Mouse (Mus musculus) CD4-positive, CD25-positive, alpha-beta regulatory T cell, adult 4 months (primary cell): Measurements from ENCODE around the gene Rbm34. TPM values are rescaled to one million over a fixed set of nuclear protein-coding genes. Genes with fewer than 3 reads are reported as not detected.
"Not testable (repeated sequence)": the region's sequence is repeated elsewhere in the genome, so short reads cannot be mapped to it uniquely, and the experiment has no call there.

Experiments used
- ATAC-seq: one replicate; pipeline ENCODE4 v1.8.0; 2017
- polyA plus RNA-seq, 2 experiments: library from polyadenylated mRNA; unstranded; fragments of 100-300 nt; shearing (Covaris generic); gene quantifications; one replicate each; pipeline ENCODE4 v1.2.1; 2017

The Rbm34 gene
- polyA plus RNA-seq, 2 experiments from 2014 or later: 12.7 to 20.8 TPM

GRCm38 (mm10) chr8:126918356-126918755 is 52.5 kb downstream of the Rbm34 start:
- ATAC-seq: no peak

- no peak for ATAC-seq
Measured at GRCm38 (mm10) chr8:126917179-126917905, 53.5 kb downstream of the Rbm34 start.

GRCm38 (mm10) chr8:126916611-126917010 is 54.3 kb downstream of the Rbm34 start:
- no peak for ATAC-seq

- no peak for ATAC-seq
Measured at GRCm38 (mm10) chr8:126914609-126915375, 56.1 kb downstream of the Rbm34 start.

- ATAC-seq: not testable (repeated sequence)
Measured at GRCm38 (mm10) chr8:126914107-126914490, 56.8 kb downstream of the Rbm34 start.

- no peak for ATAC-seq
Measured at GRCm38 (mm10) chr8:126913241-126914106, 57.4 kb downstream of the Rbm34 start.

- ATAC-seq: no peak
Measured at GRCm38 (mm10) chr8:126909371-126909802, 61.5 kb downstream of the Rbm34 start.

- ATAC-seq: no peak
Measured at GRCm38 (mm10) chr8:126908805-126909204, 62.1 kb downstream of the Rbm34 start.

- ATAC-seq: no peak
Measured at GRCm38 (mm10) chr8:126907968-126908367, 62.9 kb downstream of the Rbm34 start.

- ATAC-seq: no peak
Measured at GRCm38 (mm10) chr8:126907374-126907773, 63.5 kb downstream of the Rbm34 start.

- ATAC-seq: no peak
Measured at GRCm38 (mm10) chr8:126905387-126905786, 65.5 kb downstream of the Rbm34 start.

GRCm38 (mm10) chr8:126903927-126904326 is 66.9 kb downstream of the Rbm34 start:
- ATAC-seq: no peak

- no peak for ATAC-seq
Measured at GRCm38 (mm10) chr8:126903224-126903895, 67.5 kb downstream of the Rbm34 start.

GRCm38 (mm10) chr8:126901612-126902011 is 69.3 kb downstream of the Rbm34 start:
- no peak for ATAC-seq

- ATAC-seq: no peak
Measured at GRCm38 (mm10) chr8:126901049-126901448, 69.8 kb downstream of the Rbm34 start.

Other genes with a start within 250 kb of the Rbm34 start
- 10 to 100 TPM; 28.5 to 80.4 TPM for gene Tomm20, start 25.2 kb downstream of the Rbm34 start, polyA plus RNA-seq
- gene Pard3, start 92.8 kb upstream of the Rbm34 start, polyA plus RNA-seq: under 1 TPM in 1 of 2 experiments, not detected in 1; 0.75 TPM